Comparison of ENCODE assay signal across 8 mouse cellular contexts in genomic region chr8:47962005-47962404, GRCm38 (mm10). TPM values are rescaled to one million over a fixed set of nuclear protein-coding genes. Genes with fewer than 3 reads are reported as not detected.
DNase-seq lines count a peak whose midpoint lies in the region; ATAC-seq and TF ChIP-seq lines count a peak whose summit lies in the region.
"Had no signal": no experiment of that assay in that cellular context is flagged by ENCODE, and none has a peak within 500 bp of the region (broad histone marks: within the 10 kb centered on the region; RNA-seq: fewer than 3 reads in every experiment).

No protein-coding gene starts in this region.

- no peak for TF ChIP-seq CTCF in MEL (IDR thresholded peaks at IDR 0.05 in 2 of 3, conservative IDR thresholded peaks at IDR 0.05 in 1 of 3; ENCODE audit: control insufficient read depth in 1 of 3, insufficient read depth in 1 of 3, low read depth in 2 of 3, low read length in 3 of 3, poor library complexity in 1 of 3, severe bottlenecking in 1 of 3)
- no peak for TF ChIP-seq CTCF in kidney, postnatal 0 days (IDR thresholded peaks at IDR 0.05; ENCODE audit: low read depth)
- TF ChIP-seq CTCF in stomach, postnatal 0 days (IDR thresholded peaks at IDR 0.05; ENCODE audit: low read depth) = no peak

- H3K4me2 ChIP-seq in hindbrain, embryonic 13.5 days = no peak overlapping the region
- H3K4me2 ChIP-seq in hindbrain, embryonic 11.5 days (replicated peaks; ENCODE audit: low read depth, low read length) = no peak overlapping the region
- no peak overlapping the region for H3K4me2 ChIP-seq in kidney, postnatal 0 days (ENCODE audit: low read length)
- H3K4me2 ChIP-seq in stomach, postnatal 0 days (replicated peaks; ENCODE audit: low read depth) = no peak overlapping the region
- H3K4me2 ChIP-seq: liver, embryonic 15.5 days had no signal

- no peak for DNase-seq in hindbrain, embryonic 11.5 days (ENCODE audit: low spot score)
- DNase-seq in MEL (ENCODE audit: low read depth, low spot score) = peak; percentile 66
- DNase-seq in adrenal gland, adult 2 months = peak; percentile 68
- DNase-seq in kidney, postnatal 0 days (ENCODE audit: low spot score) = no peak
- DNase-seq in stomach, postnatal 0 days (ENCODE audit: low spot score) = peak; percentile 45
- DNase-seq in gastrocnemius, postnatal 25 days = no peak

- no peak overlapping the region for H3K9ac ChIP-seq in hindbrain, embryonic 13.5 days
- H3K9ac ChIP-seq in hindbrain, embryonic 11.5 days (ENCODE audit: low read depth, low read length) = no peak overlapping the region
- no peak overlapping the region for H3K9ac ChIP-seq in MEL (ENCODE audit: control insufficient read depth, low read depth, low read length, poor library complexity, severe bottlenecking)
- no peak overlapping the region for H3K9ac ChIP-seq in kidney, postnatal 0 days (ENCODE audit: low read depth, low read length)
- no peak overlapping the region for H3K9ac ChIP-seq in stomach, postnatal 0 days (ENCODE audit: low read length)
- H3K9ac ChIP-seq: liver, embryonic 15.5 days had no signal

- WGBS in hindbrain, embryonic 13.5 days = 60% methylated on average over 6 of the region's 6 CpGs
- 86% methylated on average over 6 of the region's 6 CpGs for WGBS in hindbrain, embryonic 11.5 days
- WGBS in kidney, postnatal 0 days = 39% methylated on average over 6 of the region's 6 CpGs
- 31% methylated on average over 6 of the region's 6 CpGs for WGBS in stomach, postnatal 0 days

- H3K9me3 ChIP-seq in hindbrain, embryonic 13.5 days = no peaks in the 10 kb centered on the region
- no peaks in the 10 kb centered on the region for H3K9me3 ChIP-seq in hindbrain, embryonic 11.5 days (ENCODE audit: control insufficient read depth, low read length)
- no peaks in the 10 kb centered on the region for H3K9me3 ChIP-seq in MEL (replicated peaks; ENCODE audit: insufficient read depth, low read length)
- H3K9me3 ChIP-seq in kidney, postnatal 0 days (replicated peaks; ENCODE audit: low read length) = no peaks in the 10 kb centered on the region
- H3K9me3 ChIP-seq in stomach, postnatal 0 days (ENCODE audit: control insufficient read depth, low read length) = no peaks in the 10 kb centered on the region
- H3K9me3 ChIP-seq: liver, embryonic 15.5 days had no signal

- H3K27ac ChIP-seq in hindbrain, embryonic 13.5 days = no peak overlapping the region
- H3K27ac ChIP-seq in hindbrain, embryonic 11.5 days (ENCODE audit: low read depth, low read length) = no peak overlapping the region
- H3K27ac ChIP-seq in MEL (ENCODE audit: control insufficient read depth, low read depth, low read length) = no peak overlapping the region
- no peak overlapping the region for H3K27ac ChIP-seq in kidney, postnatal 0 days
- H3K27ac ChIP-seq in stomach, postnatal 0 days (replicated peaks) = no peak overlapping the region
- H3K27ac ChIP-seq: liver, embryonic 15.5 days had no signal

- H3K27me3 ChIP-seq in hindbrain, embryonic 13.5 days = no peaks in the 10 kb centered on the region
- H3K27me3 ChIP-seq in hindbrain, embryonic 11.5 days (ENCODE audit: control insufficient read depth, insufficient read depth, low read length) = no peaks in the 10 kb centered on the region
- no peaks in the 10 kb centered on the region for H3K27me3 ChIP-seq in MEL (ENCODE audit: control insufficient read depth in 1 of 2, insufficient read depth in 2 of 2, low read length in 2 of 2)
- no peaks in the 10 kb centered on the region for H3K27me3 ChIP-seq in kidney, postnatal 0 days (ENCODE audit: insufficient read depth, low read length)
- H3K27me3 ChIP-seq in stomach, postnatal 0 days (ENCODE audit: control insufficient read depth, insufficient read depth, low read length) = no peaks in the 10 kb centered on the region
- H3K27me3 ChIP-seq: liver, embryonic 15.5 days had no signal

- peaks cover 24% of the 10 kb centered on the region for H3K4me1 ChIP-seq in hindbrain, embryonic 13.5 days (replicated peaks)
- no peaks in the 10 kb centered on the region for H3K4me1 ChIP-seq in hindbrain, embryonic 11.5 days (replicated peaks; ENCODE audit: control insufficient read depth, insufficient read depth, low read length)
- peaks cover 7 to 10% of the 10 kb centered on the region in 2 experiments; a peak in 3 of 4 replicates for H3K4me1 ChIP-seq in MEL (ENCODE audit: control insufficient read depth in 1 of 2, insufficient read depth in 2 of 2, low read length in 2 of 2)
- peaks cover 6% of the 10 kb centered on the region; the same call in 1 of the 2 replicates for H3K4me1 ChIP-seq in kidney, postnatal 0 days (replicated peaks; ENCODE audit: insufficient read depth, low read length)
- no peaks in the 10 kb centered on the region for H3K4me1 ChIP-seq in stomach, postnatal 0 days (replicated peaks; ENCODE audit: control insufficient read depth, insufficient read depth)
- H3K4me1 ChIP-seq: liver, embryonic 15.5 days had no signal

- 0 out of 2 replicates have a peak, but pooled peaks cover 1% of the 10 kb centered on the region for H3K79me2 ChIP-seq in MEL (ENCODE audit: control insufficient read depth, insufficient read depth, low read length, poor library complexity)

- H3K36me3 ChIP-seq in hindbrain, embryonic 13.5 days = no peaks in the 10 kb centered on the region
- no peaks in the 10 kb centered on the region for H3K36me3 ChIP-seq in hindbrain, embryonic 11.5 days (ENCODE audit: control insufficient read depth, insufficient read depth, low read length)
- peaks cover 0 to 9% of the 10 kb centered on the region in 2 experiments; a peak in 2 of 4 replicates for H3K36me3 ChIP-seq in MEL (ENCODE audit: control insufficient read depth in 1 of 2, insufficient read depth in 2 of 2, low read length in 2 of 2)
- no peaks in the 10 kb centered on the region for H3K36me3 ChIP-seq in kidney, postnatal 0 days (ENCODE audit: insufficient read depth, low read length)
- H3K36me3 ChIP-seq in stomach, postnatal 0 days (ENCODE audit: control insufficient read depth, insufficient read depth, low read length) = no peaks in the 10 kb centered on the region
- H3K36me3 ChIP-seq: liver, embryonic 15.5 days had no signal

- TF ChIP-seq EP300 in MEL (IDR thresholded peaks at IDR 0.05; ENCODE audit: low read depth in 1 of 2, low read length in 2 of 2) = no peak
- no peak for TF ChIP-seq EP300 in stomach, postnatal 0 days (optimal IDR thresholded peaks at IDR 0.05)

- peak; percentile 37; the same call in 1 of the 2 replicates for ATAC-seq in hindbrain, embryonic 13.5 days (ENCODE audit: low FRiP score)
- ATAC-seq in hindbrain, embryonic 11.5 days (ENCODE audit: low FRiP score) = no peak
- 0 out of 2 replicates have a peak, but pooled peaks have one; percentile 29 for ATAC-seq in kidney, postnatal 0 days (replicated peaks; ENCODE audit: low FRiP score, low read depth)
- no peak for ATAC-seq in stomach, postnatal 0 days (ENCODE audit: low FRiP score, low TSS enrichment)

- TF ChIP-seq POLR2A in MEL (IDR thresholded peaks at IDR 0.05; ENCODE audit: control insufficient read depth in 1 of 2, insufficient read depth in 1 of 2, low read depth in 1 of 2, low read length in 2 of 2, poor library complexity in 1 of 2) = no peak

- no peak for TF ChIP-seq RAD21 in MEL (IDR thresholded peaks at IDR 0.05; ENCODE audit: low read depth, low read length)

- H3K4me3 ChIP-seq in hindbrain, embryonic 13.5 days = no peak overlapping the region
- H3K4me3 ChIP-seq in hindbrain, embryonic 11.5 days (ENCODE audit: low read depth, low read length) = no peak overlapping the region
- no peak overlapping the region for H3K4me3 ChIP-seq in MEL (ENCODE audit: control insufficient read depth in 1 of 2, insufficient read depth in 1 of 2, low read depth in 2 of 2, low read length in 2 of 2)
- H3K4me3 ChIP-seq in kidney, postnatal 0 days (replicated peaks; ENCODE audit: low read depth, low read length) = no peak overlapping the region
- H3K4me3 ChIP-seq in stomach, postnatal 0 days (ENCODE audit: low read depth, low read length) = no peak overlapping the region
- H3K4me3 ChIP-seq: liver, embryonic 15.5 days had no signal

TF ChIP-seq in MEL, 35 proteins besides CTCF, POLR2A, EP300 and RAD21:
- TF ChIP-seq SMC3 (IDR thresholded peaks at IDR 0.05; ENCODE audit: low read depth, low read length) = no peak
- TF ChIP-seq HCFC1 (IDR thresholded peaks at IDR 0.05; ENCODE audit: low read depth, low read length) = no peak
- no peak for TF ChIP-seq CHD2 (IDR thresholded peaks at IDR 0.05; ENCODE audit: low read length)
- TF ChIP-seq GATA1 (IDR thresholded peaks at IDR 0.05; ENCODE audit: low read depth, low read length) = no peak
- TF ChIP-seq TCF12 (IDR thresholded peaks at IDR 0.05; ENCODE audit: low read depth, low read length) = no peak
- no peak for TF ChIP-seq SIN3A (IDR thresholded peaks at IDR 0.05; ENCODE audit: low read length)
- no peak for TF ChIP-seq ETS1 (IDR thresholded peaks at IDR 0.05; ENCODE audit: low read depth, low read length)
- TF ChIP-seq NRF1 (IDR thresholded peaks at IDR 0.05; ENCODE audit: insufficient read depth, low read depth, low read length, poor library complexity, severe bottlenecking) = no peak
- no peak for TF ChIP-seq CHD1 (IDR thresholded peaks at IDR 0.05; ENCODE audit: low read depth, low read length)

RNA-seq across cellular contexts. Expression of gene Wwc2, which starts 28.7 kb away (rescaled TPM):
- 5.4 and 6.0 TPM in 2 replicates for polyA plus RNA-seq in hindbrain, embryonic 13.5 days (2015; fragmentation: Nextera tagmentation; extraction: Ambion mirVana)
- 8.6 and 10.0 TPM in 2 replicates for polyA plus RNA-seq in hindbrain, embryonic 11.5 days (2014; fragmentation: Nextera tagmentation; extraction: Ambion mirVana)
- 6.3 and 7.5 TPM in 2 replicates for total RNA-seq in MEL (2012; rRNA removed)
- 10 to 100 TPM in 1 of 2 experiments, not detected in 1; 14.8 TPM for polyA plus RNA-seq in MEL (2012; ENCODE audit: insufficient read depth in 1 of 2, insufficient read length in 2 of 2, low read depth in 1 of 2, low replicate concordance in 2 of 2, missing spikeins in 1 of 2)
- 10 to 100 TPM; 21.9 to 25.7 TPM for total RNA-seq in adrenal gland, adult 2 months (2021)
- polyA plus RNA-seq in adrenal gland, adult 2 months (2012; rRNA removed) = 13.0 and 13.1 TPM in 2 replicates
- polyA plus RNA-seq in kidney, postnatal 0 days (2015; fragmentation: Nextera tagmentation; extraction: Ambion mirVana) = 18.3 and 19.5 TPM in 2 replicates
- polyA plus RNA-seq in stomach, postnatal 0 days (2015; fragmentation: Nextera tagmentation; extraction: Ambion mirVana) = 5.1 and 5.3 TPM in 2 replicates
- 1 to 10 TPM; 7.2 to 7.5 TPM for total RNA-seq in gastrocnemius, postnatal 25 days (2021)

Comparison
In these comparisons a context has a peak if more than half of its experiments do, and no peak if none do; other contexts are left out.
1. ATAC-seq: peak in hindbrain, embryonic 13.5 days (single experiment) and kidney, postnatal 0 days (single experiment); none in hindbrain, embryonic 11.5 days (single experiment) and stomach, postnatal 0 days (single experiment).
2. DNase-seq: peak in MEL (single experiment), adrenal gland, adult 2 months (single experiment) and stomach, postnatal 0 days (single experiment); none in hindbrain, embryonic 11.5 days (single experiment), kidney, postnatal 0 days (single experiment) and gastrocnemius, postnatal 25 days (single experiment).